Mouse (Mus musculus): ENCODE measurements at regions not wholly inside any gene's neighbourhood (a gene's known extent, or its start where the extent isn't known, plus 50 kb on each side); places are given as distances from the start of the nearest gene placed in this dataset.
A peak's percentile ranks its signal among the peaks of the same experiment; 100 is the strongest.

- DNase-seq (ENCODE audit: low read depth) = no peak
Observed at GRCm38 (mm10) chr6:51754239-51754681, 230.6 kb downstream of the Snx10 start.

GRCm38 (mm10) chr6:51757131-51757530, 233.4 kb downstream of the Snx10 start:
- DNase-seq (ENCODE audit: low read depth) = no peak

- DNase-seq (ENCODE audit: low read depth) = no peak
Observed at GRCm38 (mm10) chr6:51757746-51758145, 234.0 kb downstream of the Snx10 start.

- DNase-seq (ENCODE audit: low read depth) = no peak
Observed at GRCm38 (mm10) chr6:51758781-51759180, 235.1 kb downstream of the Snx10 start.

- no peak for DNase-seq (ENCODE audit: low read depth)
Observed at GRCm38 (mm10) chr6:51760372-51760771, 236.7 kb downstream of the Snx10 start.

- no peak for DNase-seq (ENCODE audit: low read depth)
Observed at GRCm38 (mm10) chr6:51761506-51761905, 237.8 kb downstream of the Snx10 start.

GRCm38 (mm10) chr6:51766482-51766881, 242.8 kb downstream of the Snx10 start:
- no peak for DNase-seq (ENCODE audit: low read depth)

GRCm38 (mm10) chr6:51767582-51768341, 244.1 kb downstream of the Snx10 start:
- DNase-seq (ENCODE audit: low read depth) = peak; percentile 23

GRCm38 (mm10) chr6:51771001-51771400, 241.3 kb downstream of the Skap2 start:
- no peak for DNase-seq (ENCODE audit: low read depth)

GRCm38 (mm10) chr6:51771424-51771823, 240.9 kb downstream of the Skap2 start:
- DNase-seq (ENCODE audit: low read depth) = no peak

- DNase-seq (ENCODE audit: low read depth) = peak; percentile 40
Observed at GRCm38 (mm10) chr6:51774771-51775170, 237.6 kb downstream of the Skap2 start.

GRCm38 (mm10) chr6:51785615-51786014, 226.7 kb downstream of the Skap2 start:
- DNase-seq (ENCODE audit: low read depth) = no peak

GRCm38 (mm10) chr6:51786836-51787235, 225.5 kb downstream of the Skap2 start:
- no peak for DNase-seq (ENCODE audit: low read depth)

- DNase-seq (ENCODE audit: low read depth) = no peak
Observed at GRCm38 (mm10) chr6:51788156-51788555, 224.2 kb downstream of the Skap2 start.

- DNase-seq (ENCODE audit: low read depth) = no peak
Observed at GRCm38 (mm10) chr6:51790293-51790692, 222.1 kb downstream of the Skap2 start.

GRCm38 (mm10) chr6:51790693-51791092, 221.7 kb downstream of the Skap2 start:
- no peak for DNase-seq (ENCODE audit: low read depth)

- DNase-seq (ENCODE audit: low read depth) = peak; percentile 61
Observed at GRCm38 (mm10) chr6:51795300-51795699, 217.0 kb downstream of the Skap2 start.

- no peak for DNase-seq (ENCODE audit: low read depth)
Observed at GRCm38 (mm10) chr6:51798577-51799240, 213.6 kb downstream of the Skap2 start.

- no peak for DNase-seq (ENCODE audit: low read depth)
Observed at GRCm38 (mm10) chr6:51805656-51806055, 206.7 kb downstream of the Skap2 start.

Measured in naive thymus-derived CD4-positive, alpha-beta T cell, adult 2 months (primary cell).